Comparison of ENCODE assay signal across 27 mouse cellular contexts in the genomic region with DNA sequence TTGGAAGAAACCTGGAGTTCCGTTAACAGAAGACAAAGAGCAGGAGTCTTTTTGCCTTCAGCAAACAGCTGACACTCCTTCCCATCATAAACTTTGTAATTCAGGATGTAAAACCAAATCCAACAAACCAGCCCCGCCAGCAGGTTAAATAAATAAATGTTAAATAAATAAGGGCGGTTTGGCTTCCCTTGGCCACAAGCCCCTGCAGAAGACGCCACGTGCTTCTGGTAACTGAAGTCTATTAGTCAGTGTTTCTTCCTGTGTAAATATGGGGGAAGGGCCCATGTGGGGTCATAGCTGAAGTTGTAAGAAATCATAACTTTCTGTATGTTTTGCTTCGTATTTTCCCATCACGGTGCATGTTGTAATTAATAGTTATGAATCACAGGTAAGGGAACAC.
DNase-seq lines count a peak whose midpoint lies in the region; ATAC-seq and TF ChIP-seq lines count a peak whose summit lies in the region.
"Had no signal": no experiment of that assay in that cellular context is flagged by ENCODE, and none has a peak within 500 bp of the region (broad histone marks: within the 10 kb centered on the region; RNA-seq: fewer than 3 reads in every experiment).

No protein-coding gene starts in this region.

- peak; percentile 56; the same call in 1 of the 2 replicates for ATAC-seq in lung, embryonic 14.5 days (ENCODE audit: insufficient read depth)
- 0 out of 2 replicates have a peak, but pooled peaks have one; percentile 40 for ATAC-seq in intestine, embryonic 16.5 days
- ATAC-seq in forebrain, postnatal 0 days, result no peak
- ATAC-seq: activated CD4-positive, CD25-positive, alpha-beta regulatory T cell, adult 4 months; forebrain, embryonic 14.5 days; hindbrain, embryonic 16.5 days had no signal

- no peak overlapping the region for H3K9ac ChIP-seq in lung, embryonic 14.5 days
- H3K9ac ChIP-seq in intestine, embryonic 16.5 days (ENCODE audit: low read depth, low read length), result no peak overlapping the region
- H3K9ac ChIP-seq in forebrain, postnatal 0 days, result no peak overlapping the region
- H3K9ac ChIP-seq: embryonic facial prominence, embryonic 13.5 days; heart, embryonic 12.5 days; heart, embryonic 15.5 days; hindbrain, embryonic 13.5 days had no signal

- no peaks in the 10 kb centered on the region for H3K4me1 ChIP-seq in lung, embryonic 14.5 days (ENCODE audit: insufficient read depth)
- peaks cover 5% of the 10 kb centered on the region; the same call in 1 of the 2 replicates for H3K4me1 ChIP-seq in intestine, embryonic 16.5 days (ENCODE audit: control insufficient read depth, insufficient read depth, low read length)
- H3K4me1 ChIP-seq in forebrain, postnatal 0 days (ENCODE audit: insufficient read depth), result no peaks in the 10 kb centered on the region

- H3K4me2 ChIP-seq in lung, embryonic 14.5 days, result no peak overlapping the region
- H3K4me2 ChIP-seq in intestine, embryonic 16.5 days (ENCODE audit: low read depth, low read length), result no peak overlapping the region
- H3K4me2 ChIP-seq in forebrain, postnatal 0 days (ENCODE audit: low read depth), result no peak overlapping the region
- H3K4me2 ChIP-seq: embryonic facial prominence, embryonic 13.5 days; heart, embryonic 12.5 days; heart, embryonic 15.5 days; hindbrain, embryonic 13.5 days had no signal

- no peaks in the 10 kb centered on the region for H3K79me3 ChIP-seq in C2C12 (ENCODE audit: low read depth)

- no peak for TF ChIP-seq CTCF in lung, embryonic 14.5 days (IDR thresholded peaks at IDR 0.05; ENCODE audit: low read depth)
- TF ChIP-seq CTCF in C2C12 (IDR thresholded peaks at IDR 0.05; ENCODE audit: control insufficient read depth, insufficient read depth, insufficient read length), result no peak
- no peak for TF ChIP-seq CTCF in forebrain, postnatal 0 days (IDR thresholded peaks at IDR 0.05; ENCODE audit: low read depth)

- no peaks in the 10 kb centered on the region for H3K9me3 ChIP-seq in lung, embryonic 14.5 days (ENCODE audit: low read depth, low read length)
- H3K9me3 ChIP-seq in intestine, embryonic 16.5 days (ENCODE audit: control insufficient read depth, low read length), result no peaks in the 10 kb centered on the region
- no peaks in the 10 kb centered on the region for H3K9me3 ChIP-seq in forebrain, postnatal 0 days (ENCODE audit: low read length)
- H3K9me3 ChIP-seq: embryonic facial prominence, embryonic 10.5 days; embryonic facial prominence, embryonic 13.5 days; heart, embryonic 12.5 days; heart, embryonic 15.5 days; hindbrain, embryonic 10.5 days; hindbrain, embryonic 13.5 days had no signal

- H3K27me3 ChIP-seq in lung, embryonic 14.5 days (ENCODE audit: insufficient read depth, low read length), result no peaks in the 10 kb centered on the region
- no peaks in the 10 kb centered on the region for H3K27me3 ChIP-seq in C2C12 (ENCODE audit: control insufficient read depth, insufficient read depth, insufficient read length)
- no peaks in the 10 kb centered on the region for H3K27me3 ChIP-seq in intestine, embryonic 16.5 days (replicated peaks; ENCODE audit: control insufficient read depth, insufficient read depth, low read length)
- no peaks in the 10 kb centered on the region for H3K27me3 ChIP-seq in forebrain, postnatal 0 days (ENCODE audit: insufficient read depth, low read length)
- H3K27me3 ChIP-seq: embryonic facial prominence, embryonic 13.5 days; heart, embryonic 12.5 days; heart, embryonic 15.5 days; hindbrain, embryonic 13.5 days had no signal

- DNase-seq in lung, embryonic 14.5 days, result no peak
- no peak for DNase-seq in lung, postnatal 36 days
- DNase-seq in 416B (ENCODE audit: low read depth), result peak; percentile 62
- DNase-seq in forebrain, postnatal 0 days, result no peak
- DNase-seq: adrenal gland, adult 8-10 months; adrenal gland, postnatal 25 days; cerebellum, adult 11-12 months; cerebellum, adult 8-10 months; cerebellum, postnatal 10 days; cerebellum, postnatal 36 days; embryo, embryonic 11 days; gastrocnemius, postnatal 25 days; heart, adult 18-20 months; heart, postnatal 10 days; heart, postnatal 36 days had no signal

- 36% methylated on average over 7 of the region's 7 CpGs for WGBS in lung, embryonic 14.5 days
- WGBS in intestine, embryonic 16.5 days, result 30% methylated on average over 7 of the region's 7 CpGs
- 84% methylated on average over 7 of the region's 7 CpGs for WGBS in forebrain, postnatal 0 days

- no peak overlapping the region for H3ac ChIP-seq in C2C12 (ENCODE audit: control insufficient read depth, insufficient read length, low read depth)

- H3K36me3 ChIP-seq in lung, embryonic 14.5 days (ENCODE audit: insufficient read depth), result no peaks in the 10 kb centered on the region
- no peaks in the 10 kb centered on the region for H3K36me3 ChIP-seq in C2C12 (ENCODE audit: control insufficient read depth, insufficient read depth)
- no peaks in the 10 kb centered on the region for H3K36me3 ChIP-seq in intestine, embryonic 16.5 days (ENCODE audit: control insufficient read depth, insufficient read depth, low read length)
- no peaks in the 10 kb centered on the region for H3K36me3 ChIP-seq in forebrain, postnatal 0 days (ENCODE audit: insufficient read depth)
- H3K36me3 ChIP-seq: embryonic facial prominence, embryonic 10.5 days; embryonic facial prominence, embryonic 13.5 days; heart, embryonic 12.5 days; heart, embryonic 15.5 days; hindbrain, embryonic 10.5 days; hindbrain, embryonic 13.5 days had no signal

- H3K79me2 ChIP-seq in C2C12 (ENCODE audit: control insufficient read depth, insufficient read depth), result no peaks in the 10 kb centered on the region

- H3K27ac ChIP-seq in lung, embryonic 14.5 days (ENCODE audit: low read depth), result no peak overlapping the region
- no peak overlapping the region for H3K27ac ChIP-seq in intestine, embryonic 16.5 days (ENCODE audit: low read length)
- no peak overlapping the region for H3K27ac ChIP-seq in forebrain, postnatal 0 days (ENCODE audit: low read depth, low read length)
- H3K27ac ChIP-seq: embryonic facial prominence, embryonic 10.5 days; embryonic facial prominence, embryonic 13.5 days; heart, embryonic 15.5 days; hindbrain, embryonic 10.5 days; hindbrain, embryonic 13.5 days had no signal

- H3K4me3 ChIP-seq in lung, embryonic 14.5 days (ENCODE audit: low read depth, low read length), result no peak overlapping the region
- H3K4me3 ChIP-seq in C2C12 (ENCODE audit: insufficient read depth, poor library complexity, severe bottlenecking), result no peak overlapping the region
- no peak overlapping the region for H3K4me3 ChIP-seq in intestine, embryonic 16.5 days (ENCODE audit: low read length)
- no peak overlapping the region for H3K4me3 ChIP-seq in forebrain, postnatal 0 days (ENCODE audit: low read depth, low read length)
- H3K4me3 ChIP-seq: embryonic facial prominence, embryonic 10.5 days; embryonic facial prominence, embryonic 13.5 days; erythroblast, embryonic 14.5 days; heart, embryonic 12.5 days; heart, embryonic 15.5 days; hindbrain, embryonic 10.5 days; hindbrain, embryonic 13.5 days had no signal

TF ChIP-seq in C2C12, 6 proteins besides CTCF, POLR2A, EP300 and RAD21:
- TF ChIP-seq MAX (IDR thresholded peaks at IDR 0.05) (no peak), USF1 (IDR thresholded peaks at IDR 0.05; ENCODE audit: low read depth) (peak; percentile 35)
